Mouse (Mus musculus) cerebellum, adult 2 months (tissue): ENCODE results near the gene Gnao1. TPM values are rescaled to one million over a fixed set of nuclear protein-coding genes. Genes with fewer than 3 reads are reported as not detected.

Experiments used
- DNase-seq, 2 experiments: peaks; one replicate each; pipeline ENCODE4 v3.0.0; 2021
- H3K27ac ChIP-seq: fragments of 200-500 bp; 2 replicates; pipeline ENCODE4 v1.5.1; 2012; ENCODE audit warnings: low read length, control low read depth, inconsistent platforms; ENCODE audit not compliant: insufficient read depth
- H3K27me3 ChIP-seq: fragments of 200-500 bp; 2 replicates; pipeline ENCODE4 v1.6.1; 2012; ENCODE audit warnings: inconsistent platforms, mild to moderate bottlenecking, low read length, moderate library complexity; ENCODE audit not compliant: control insufficient read depth, insufficient read depth
- H3K4me1 ChIP-seq: fragments of 200-500 bp; 2 replicates; pipeline ENCODE4 v1.6.1; 2011; ENCODE audit warnings: low read length; ENCODE audit not compliant: control insufficient read depth, insufficient read depth
- H3K4me3 ChIP-seq: fragments of 200-500 bp; replicated peaks from 2 replicates; pipeline ENCODE3; 2011; ENCODE audit warnings: mild to moderate bottlenecking, low read depth, low read length, control low read depth; ENCODE audit not compliant: insufficient read depth
- CTCF ChIP-seq: fragments of 200-500 bp; IDR thresholded peaks from 2 replicates; pipeline ENCODE4 v1.5.1; 2011; ENCODE audit warnings: low read depth, mild to moderate bottlenecking, control low read depth, low read length, moderate library complexity, borderline replicate concordance; ENCODE audit not compliant: insufficient read depth
- POLR2A ChIP-seq: fragments of 200-500 bp; IDR thresholded peaks from 2 replicates; pipeline ENCODE4 v1.6.1; 2011; ENCODE audit warnings: low read length, control low read depth, borderline replicate concordance; ENCODE audit not compliant: insufficient read depth
- WGBS: fragments of 180-500 bp; shearing (Covaris S2); methylation state at CpG from one replicate; pipeline ENCODE4 v1.1.7; 2018; 5-methylcytosine and 5-hydroxymethylcytosine counted together
- polyA plus RNA-seq: library from polyadenylated mRNA; depleted of rRNA; stranded (reverse); fragments of >200 nt; gene quantifications from 2 replicates; pipeline ENCODE4 v1.2.3, GENCODE M21; 2012

Gnao1 gene
- polyA plus RNA-seq, 1 experiment: 345 TPM

- 9% methylated on average over 5 of the region's 5 CpGs for WGBS
- Histone ChIP-seq H3K27ac (peak overlapping the region; percentile 66), H3K27me3 (no peaks in the 10 kb centered on the region), H3K4me1 (peaks cover 66% of the 10 kb centered on the region), H3K4me3 (no peak overlapping the region)
- TF ChIP-seq POLR2A: no peak
- no peak for TF ChIP-seq CTCF
- DNase-seq: peak; percentile 70 to 72
Measured at GRCm38 (mm10) chr8:93835771-93836170, 26.0 kb downstream of the Gnao1 start.

DNA sequence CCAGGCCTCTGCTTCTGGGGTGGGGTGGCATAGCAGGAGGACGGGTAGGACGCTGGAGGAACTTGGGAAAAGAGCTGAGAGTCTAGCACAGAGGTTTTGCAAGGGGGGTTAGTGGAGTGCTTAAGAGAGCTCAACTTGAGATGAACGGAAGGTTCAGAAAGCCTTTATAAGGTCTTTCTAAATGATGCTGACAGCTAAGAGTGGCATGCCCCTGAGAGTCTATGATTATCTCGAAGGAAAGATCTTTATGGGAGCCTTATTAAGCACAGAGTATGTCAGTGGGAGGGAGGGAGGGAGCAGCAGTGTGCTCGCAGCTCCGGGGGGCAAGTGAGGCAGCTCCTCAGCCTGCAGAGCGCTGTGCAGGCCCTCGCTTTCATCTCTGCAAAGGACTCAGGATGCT lies 29.3 kb downstream of the Gnao1 start:
- Histone ChIP-seq H3K4me1 (peaks cover 71% of the 10 kb centered on the region), H3K27me3 (no peaks in the 10 kb centered on the region), H3K4me3 (no peak overlapping the region), H3K27ac (no peak overlapping the region)
- no peak for TF ChIP-seq POLR2A
- no peak for TF ChIP-seq CTCF
- 45% methylated on average over 8 of the region's 8 CpGs for WGBS
- no peak for DNase-seq

DNA sequence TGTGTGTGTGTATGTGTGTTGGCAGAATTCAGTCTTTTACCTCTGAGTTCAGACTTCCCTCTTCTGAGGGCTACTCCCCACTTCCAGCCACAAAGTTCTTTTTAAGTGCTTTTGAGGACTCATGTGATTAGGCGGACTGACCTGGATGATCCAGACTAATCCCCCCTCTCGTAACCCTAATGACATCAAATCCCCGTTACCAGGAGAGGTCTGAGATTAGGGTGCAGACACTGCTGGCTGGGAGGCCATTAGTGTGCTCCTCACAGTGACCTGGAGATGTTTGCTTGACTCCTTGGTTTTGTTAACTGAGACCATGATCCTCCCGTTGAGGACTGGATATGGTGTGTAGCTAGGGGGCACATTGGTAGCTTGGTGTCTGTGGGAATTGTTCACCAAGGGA lies 30.7 kb downstream of the Gnao1 start:
- 73% methylated on average over 4 of the region's 4 CpGs for WGBS
- H3K27ac ChIP-seq: no peak overlapping the region
- no peaks in the 10 kb centered on the region for H3K27me3 ChIP-seq
- H3K4me1 ChIP-seq: peaks cover 71% of the 10 kb centered on the region
- H3K4me3 ChIP-seq: no peak overlapping the region
- DNase-seq: no peak
- TF ChIP-seq POLR2A: no peak
- TF ChIP-seq CTCF: no peak

DNA sequence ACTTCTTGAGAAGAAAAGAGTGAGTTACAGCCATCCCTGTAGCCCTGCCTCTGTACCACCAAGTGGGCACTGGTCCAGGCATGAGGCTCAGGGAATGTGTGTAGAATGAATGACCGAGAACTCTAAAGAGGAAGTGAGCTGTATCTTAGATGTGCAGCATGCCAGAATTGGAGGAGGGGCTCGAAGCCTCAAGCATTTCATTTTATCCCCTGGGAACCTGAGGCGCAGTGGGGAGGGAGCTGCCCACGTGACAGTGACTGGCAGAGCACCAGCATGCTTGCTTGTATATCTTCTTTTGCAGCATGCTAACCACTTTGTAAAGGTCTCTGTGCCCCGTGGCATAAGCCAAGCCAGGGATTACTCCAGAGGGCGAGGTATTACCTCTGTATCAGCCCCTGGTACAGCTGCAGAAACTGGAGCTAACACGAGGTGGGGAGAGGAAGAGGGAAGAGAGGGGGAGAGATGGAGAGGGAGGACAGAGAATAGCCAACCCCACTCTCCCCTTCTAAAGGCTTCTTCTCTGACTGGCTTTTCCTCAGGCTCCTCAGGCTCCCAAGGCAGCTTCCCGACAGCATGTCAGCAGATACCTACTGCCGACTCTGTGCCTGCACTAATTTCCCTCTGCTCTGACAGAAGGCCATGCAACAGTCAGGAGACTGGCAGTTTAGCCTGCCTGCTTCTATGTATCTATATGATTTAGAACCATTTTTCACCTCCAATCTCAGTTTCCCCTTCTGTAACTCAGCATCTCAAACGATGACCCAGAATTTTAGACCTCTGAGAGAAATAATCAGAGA lies 31.4 kb downstream of the Gnao1 start:
- H3K4me1 ChIP-seq: peaks cover 75% of the 10 kb centered on the region
- TF ChIP-seq POLR2A: no peak
- no peak for TF ChIP-seq CTCF
- no peak overlapping the region for H3K4me3 ChIP-seq
- 10% methylated on average over 10 of the region's 10 CpGs for WGBS
- H3K27me3 ChIP-seq: no peaks in the 10 kb centered on the region
- no peak for DNase-seq
- peak overlapping the region; percentile 64 for H3K27ac ChIP-seq

DNA sequence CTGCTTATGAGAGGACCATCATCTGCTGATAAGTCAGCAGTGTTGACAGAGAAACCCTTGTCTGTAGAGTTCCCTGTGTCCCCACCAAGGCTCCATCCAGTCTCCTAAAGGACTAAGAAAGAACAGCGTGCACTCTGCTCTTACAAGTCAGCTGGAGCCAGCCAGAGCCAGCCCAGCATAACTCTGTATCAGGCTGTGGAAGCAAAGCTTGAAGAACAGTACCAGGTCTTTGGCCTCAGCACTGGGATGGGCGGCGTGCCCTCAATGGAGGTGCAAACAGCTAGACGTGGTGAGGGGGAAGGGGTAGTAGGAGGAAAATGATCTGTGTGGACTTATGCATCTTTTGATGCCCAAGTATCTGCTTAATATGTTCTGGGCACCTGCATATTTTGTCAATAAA lies 32.8 kb downstream of the Gnao1 start:
- peak overlapping the region; percentile 64; the same call in 1 of the 2 replicates for H3K27ac ChIP-seq
- 61% methylated on average over 4 of the region's 4 CpGs for WGBS
- no peaks in the 10 kb centered on the region for H3K27me3 ChIP-seq
- no peak for DNase-seq
- no peak overlapping the region for H3K4me3 ChIP-seq
- no peak for TF ChIP-seq CTCF
- TF ChIP-seq POLR2A: no peak
- H3K4me1 ChIP-seq: peaks cover 67% of the 10 kb centered on the region

- Histone ChIP-seq H3K27me3 (no peaks in the 10 kb centered on the region), H3K27ac (peak overlapping the region; percentile 86), H3K4me1 (peaks cover 65% of the 10 kb centered on the region), H3K4me3 (no peak overlapping the region)
- peak; percentile 58; the same call in 1 of the 2 replicates for TF ChIP-seq CTCF
- no peak for TF ChIP-seq POLR2A
- WGBS: 7% methylated on average over 12 of the region's 12 CpGs
- peak in 1 of 2 experiments; percentile 57 for DNase-seq
Measured at GRCm38 (mm10) chr8:93843858-93844502, 34.2 kb downstream of the Gnao1 start.

GRCm38 (mm10) chr8:93845186-93845585 lies 35.4 kb downstream of the Gnao1 start:
- H3K27ac ChIP-seq: peak overlapping the region; percentile 88; the same call in 1 of the 2 replicates
- no peak overlapping the region for H3K4me3 ChIP-seq
- TF ChIP-seq POLR2A: no peak
- TF ChIP-seq CTCF: no peak
- 2% methylated on average over 1 of the region's 1 CpGs for WGBS
- peak; percentile 81 to 92 for DNase-seq
- H3K4me1 ChIP-seq: peaks cover 60% of the 10 kb centered on the region
- H3K27me3 ChIP-seq: no peaks in the 10 kb centered on the region

DNA sequence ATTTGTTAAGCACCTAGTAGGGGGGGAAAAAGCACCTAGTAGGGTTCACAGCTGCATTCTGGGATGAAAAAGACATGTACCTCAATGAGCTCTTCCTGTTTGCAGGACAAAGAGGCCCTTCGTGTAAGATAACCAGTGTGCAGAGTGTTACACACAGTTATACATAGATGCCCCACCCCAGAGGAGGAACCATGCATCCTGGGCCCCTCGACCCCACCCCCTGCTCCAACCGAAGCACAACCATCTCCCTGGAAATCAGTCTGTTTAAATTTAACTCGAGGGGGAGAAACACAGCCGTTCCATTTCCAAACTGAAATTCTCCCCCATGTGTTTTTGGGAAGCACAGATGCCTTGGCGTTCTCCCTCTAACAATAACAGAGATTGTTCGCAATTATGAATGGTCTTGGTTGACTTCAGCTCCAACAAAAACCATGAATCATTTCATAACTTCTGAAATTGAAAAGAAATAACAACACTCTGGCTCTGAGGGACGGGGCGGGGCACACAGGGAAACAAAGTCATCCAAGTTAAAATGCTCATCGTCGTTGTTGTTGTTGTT lies 42.4 kb downstream of the Gnao1 start:
- no peak overlapping the region for H3K27ac ChIP-seq
- no peaks in the 10 kb centered on the region for H3K27me3 ChIP-seq
- WGBS: 69% methylated on average over 11 of the region's 11 CpGs
- no peak for DNase-seq
- peaks cover 36% of the 10 kb centered on the region for H3K4me1 ChIP-seq
- TF ChIP-seq POLR2A (no peak), CTCF (no peak)
- no peak overlapping the region for H3K4me3 ChIP-seq
